Mouse (Mus musculus) myocyte (in vitro differentiated cells): ENCODE results near the gene Mgat5b. TPM values are rescaled to one million over a fixed set of nuclear protein-coding genes. Genes with fewer than 3 reads are reported as not detected.

Experiments
- H3K27me3 ChIP-seq: one replicate; pipeline ENCODE4 v1.6.1; 2011; ENCODE audit not compliant: control insufficient read depth, insufficient read depth, insufficient read length
- H3K36me3 ChIP-seq: one replicate; pipeline ENCODE4 v1.6.1; 2011; ENCODE audit not compliant: control insufficient read depth, insufficient read depth
- H3K4me2 ChIP-seq: one replicate; pipeline ENCODE4 v1.6.1; 2011; ENCODE audit warnings: low read depth, control low read depth
- H3K4me3 ChIP-seq: one replicate; pipeline ENCODE4 v1.5.1; 2011; ENCODE audit warnings: mild to moderate bottlenecking, control low read depth, moderate library complexity
- H3K79me2 ChIP-seq: one replicate; pipeline ENCODE4 v1.6.1; 2011; ENCODE audit not compliant: control insufficient read depth, insufficient read depth
- H3ac ChIP-seq: one replicate; pipeline ENCODE4 v1.6.1; 2011; ENCODE audit not compliant: control insufficient read depth, insufficient read length
- CEBPB ChIP-seq: IDR thresholded peaks from 2 replicates; pipeline ENCODE4 v1.6.1; 2011; ENCODE audit warnings: mild to moderate bottlenecking, moderate library complexity; ENCODE audit not compliant: poor library complexity, insufficient read depth, severe bottlenecking
- E2F4 ChIP-seq: IDR thresholded peaks from one replicate; pipeline ENCODE4 v1.6.1; 2011; ENCODE audit warnings: mild to moderate bottlenecking, control low read depth, moderate library complexity; ENCODE audit not compliant: insufficient read depth
- MAX ChIP-seq: IDR thresholded peaks from one replicate; pipeline ENCODE4 v1.6.1; 2011; ENCODE audit warnings: low read depth, mild to moderate bottlenecking, control low read depth
- MYOD1 ChIP-seq, 3 experiments: IDR thresholded peaks; one replicate each; pipeline ENCODE4 v1.6.1; 2011; ENCODE audit warnings: control low read depth in 2 of 3, low read depth in 2 of 3, mild to moderate bottlenecking in 2 of 3, moderate library complexity in 1 of 3; ENCODE audit not compliant: insufficient read length in 2 of 3, control insufficient read depth in 1 of 3
- MYOG ChIP-seq, 3 experiments: IDR thresholded peaks; one replicate each; pipeline ENCODE4 v1.6.1; 2011; ENCODE audit warnings: control low read depth in 2 of 3, low read depth in 2 of 3, mild to moderate bottlenecking in 2 of 3; ENCODE audit not compliant: insufficient read length in 2 of 3, control insufficient read depth in 1 of 3, insufficient read depth in 1 of 3
- POLR2A ChIP-seq: IDR thresholded peaks from one replicate; pipeline ENCODE4 v1.6.1; 2011; ENCODE audit warnings: low read depth, mild to moderate bottlenecking, control low read depth, moderate library complexity; ENCODE audit not compliant: insufficient read length
- POLR2AphosphoS2 ChIP-seq: IDR thresholded peaks from one replicate; pipeline ENCODE4 v1.6.1; 2011; ENCODE audit warnings: low read depth, control low read depth; ENCODE audit not compliant: insufficient read length
- REST ChIP-seq: IDR thresholded peaks from one replicate; pipeline ENCODE4 v1.6.1; 2011; ENCODE audit warnings: mild to moderate bottlenecking, control low read depth, moderate library complexity; ENCODE audit not compliant: insufficient read depth, insufficient read length
- SRF ChIP-seq: IDR thresholded peaks from one replicate; pipeline ENCODE4 v1.6.1; 2011; ENCODE audit warnings: low read depth; ENCODE audit not compliant: control insufficient read depth, insufficient read length
- TCF12 ChIP-seq: IDR thresholded peaks from one replicate; pipeline ENCODE4 v1.6.1; 2011; ENCODE audit warnings: mild to moderate bottlenecking, control low read depth; ENCODE audit not compliant: poor library complexity, insufficient read depth, severe bottlenecking
- TCF3 ChIP-seq: IDR thresholded peaks from one replicate; pipeline ENCODE4 v1.6.1; 2011; ENCODE audit warnings: low read depth, control low read depth; ENCODE audit not compliant: insufficient read length
- USF1 ChIP-seq: IDR thresholded peaks from one replicate; pipeline ENCODE4 v1.6.1; 2011; ENCODE audit warnings: low read depth, mild to moderate bottlenecking, control low read depth, moderate library complexity
- polyA plus RNA-seq: library from polyadenylated mRNA; unstranded; fragments of >200 nt; fragmentation: generic; extraction: Trizol; gene quantifications from one replicate; pipeline ENCODE4 v1.2.1, GENCODE M21; 2012; ENCODE audit warnings: missing spikeins

Gene Mgat5b
- polyA plus RNA-seq, 1 experiment: not detected

DNA sequence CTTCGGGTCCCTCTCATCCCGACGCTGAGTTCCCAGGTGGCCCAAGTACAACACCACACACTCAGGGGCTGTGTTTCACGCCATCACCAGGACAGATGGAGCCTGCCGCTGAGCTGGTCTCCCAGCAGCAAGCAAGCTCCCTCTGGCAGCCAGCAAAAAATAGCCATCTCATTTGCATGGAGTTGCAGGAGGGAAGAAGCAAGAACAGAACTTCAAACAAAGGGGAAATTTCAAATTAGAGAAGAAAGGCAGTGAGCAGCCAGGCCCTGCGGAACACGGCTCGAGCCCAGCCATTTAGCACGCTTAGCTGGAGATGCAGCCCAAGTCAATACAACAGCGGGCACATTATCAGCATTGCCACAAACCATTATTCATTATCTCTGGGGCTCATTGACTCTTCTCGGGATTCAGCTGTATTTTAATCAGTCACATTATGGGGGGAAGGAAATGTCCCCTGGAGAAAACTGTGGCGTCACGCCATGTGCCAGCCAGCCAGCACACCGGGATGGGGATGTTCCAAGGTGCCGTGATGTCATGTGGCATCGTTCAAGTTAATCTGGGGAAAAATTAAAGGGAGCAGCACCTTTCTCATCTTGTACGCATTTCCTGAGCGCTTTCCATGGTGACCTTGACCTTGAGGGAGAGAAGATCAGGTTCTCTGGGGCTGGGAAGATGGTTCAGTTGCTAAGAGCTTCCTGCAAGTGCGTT, 110.4 kb downstream of the Mgat5b start:
- no peak overlapping the region for H3ac ChIP-seq
- TF ChIP-seq E2F4 (no peak), POLR2AphosphoS2 (no peak), TCF12 (no peak), USF1 (no peak), POLR2A (no peak), TCF3 (no peak), REST (no peak), MYOG (IDR thresholded peaks at IDR 0.05; ENCODE audit: control insufficient read depth in 1 of 3, insufficient read depth in 1 of 3, insufficient read length in 2 of 3, low read depth in 2 of 3) (no peak), MAX (no peak), SRF (no peak), CEBPB (no peak), MYOD1 (IDR thresholded peaks at IDR 0.05; ENCODE audit: control insufficient read depth in 1 of 3, insufficient read length in 2 of 3, low read depth in 2 of 3) (no peak)
- H3K36me3 ChIP-seq: no peaks in the 10 kb centered on the region
- H3K4me2 ChIP-seq: no peak overlapping the region
- H3K27me3 ChIP-seq: peaks cover 45% of the 10 kb centered on the region
- H3K4me3 ChIP-seq: no peak overlapping the region
- no peaks in the 10 kb centered on the region for H3K79me2 ChIP-seq

DNA sequence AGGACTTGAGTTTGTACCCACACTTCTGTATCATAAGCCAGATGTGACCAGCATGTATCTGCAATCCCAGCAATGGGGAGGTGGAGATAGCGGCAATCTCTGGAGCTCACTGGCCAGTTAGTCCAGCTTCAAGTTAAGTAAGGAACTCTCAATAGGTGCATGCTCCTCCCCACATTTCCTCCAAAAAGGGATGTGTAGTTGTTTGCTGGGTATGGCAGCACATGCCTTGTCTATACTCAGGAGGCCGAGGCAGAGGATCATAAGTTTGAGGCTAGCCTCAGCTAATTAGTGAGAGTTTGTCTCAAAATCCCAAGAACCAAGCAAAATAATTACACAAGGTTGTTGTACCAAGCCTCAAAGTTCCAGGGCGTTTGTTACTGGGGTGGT, 110.9 kb downstream of the Mgat5b start:
- Histone ChIP-seq H3K4me3 (no peak overlapping the region), H3K27me3 (peaks cover 45% of the 10 kb centered on the region), H3K79me2 (no peaks in the 10 kb centered on the region), H3ac (no peak overlapping the region), H3K36me3 (no peaks in the 10 kb centered on the region), H3K4me2 (no peak overlapping the region)
- no peak for TF ChIP-seq SRF
- TF ChIP-seq MYOG (IDR thresholded peaks at IDR 0.05; ENCODE audit: control insufficient read depth in 1 of 3, insufficient read depth in 1 of 3, insufficient read length in 2 of 3, low read depth in 2 of 3): no peak
- TF ChIP-seq POLR2A: no peak
- no peak for TF ChIP-seq TCF3
- no peak for TF ChIP-seq USF1
- TF ChIP-seq MYOD1 (IDR thresholded peaks at IDR 0.05; ENCODE audit: control insufficient read depth in 1 of 3, insufficient read length in 2 of 3, low read depth in 2 of 3): no peak
- TF ChIP-seq E2F4: no peak
- TF ChIP-seq MAX: no peak
- no peak for TF ChIP-seq POLR2AphosphoS2
- no peak for TF ChIP-seq TCF12
- no peak for TF ChIP-seq CEBPB
- TF ChIP-seq REST: no peak

- no peak overlapping the region for H3K4me3 ChIP-seq
- TF ChIP-seq USF1: no peak
- no peak for TF ChIP-seq MAX
- no peak for TF ChIP-seq E2F4
- TF ChIP-seq SRF: no peak
- no peak for TF ChIP-seq TCF3
- TF ChIP-seq POLR2A: no peak
- TF ChIP-seq POLR2AphosphoS2: no peak
- TF ChIP-seq MYOD1 (IDR thresholded peaks at IDR 0.05; ENCODE audit: control insufficient read depth in 1 of 3, insufficient read length in 2 of 3, low read depth in 2 of 3): no peak
- no peak for TF ChIP-seq TCF12
- no peak for TF ChIP-seq CEBPB
- TF ChIP-seq MYOG (IDR thresholded peaks at IDR 0.05; ENCODE audit: control insufficient read depth in 1 of 3, insufficient read depth in 1 of 3, insufficient read length in 2 of 3, low read depth in 2 of 3): no peak
- TF ChIP-seq REST: no peak
- no peaks in the 10 kb centered on the region for H3K36me3 ChIP-seq
- H3ac ChIP-seq: no peak overlapping the region
- peaks cover 45% of the 10 kb centered on the region for H3K27me3 ChIP-seq
- H3K4me2 ChIP-seq: no peak overlapping the region
- no peaks in the 10 kb centered on the region for H3K79me2 ChIP-seq
These were observed 111.4 kb downstream of the Mgat5b start for GRCm38 (mm10) chr11:117030018-117030417.

- Histone ChIP-seq H3ac (no peak overlapping the region), H3K79me2 (no peaks in the 10 kb centered on the region), H3K4me2 (no peak overlapping the region), H3K36me3 (no peaks in the 10 kb centered on the region), H3K4me3 (no peak overlapping the region), H3K27me3 (peaks cover 45% of the 10 kb centered on the region)
- TF ChIP-seq SRF: no peak
- TF ChIP-seq POLR2A: no peak
- no peak for TF ChIP-seq USF1
- no peak for TF ChIP-seq MAX
- TF ChIP-seq TCF12: no peak
- TF ChIP-seq POLR2AphosphoS2: no peak
- no peak for TF ChIP-seq REST
- TF ChIP-seq MYOD1 (IDR thresholded peaks at IDR 0.05; ENCODE audit: control insufficient read depth in 1 of 3, insufficient read length in 2 of 3, low read depth in 2 of 3): no peak
- no peak for TF ChIP-seq CEBPB
- no peak for TF ChIP-seq E2F4
- no peak for TF ChIP-seq MYOG (IDR thresholded peaks at IDR 0.05; ENCODE audit: control insufficient read depth in 1 of 3, insufficient read depth in 1 of 3, insufficient read length in 2 of 3, low read depth in 2 of 3)
- TF ChIP-seq TCF3: no peak
These were observed 111.9 kb downstream of the Mgat5b start for GRCm38 (mm10) chr11:117030471-117031101.

DNA sequence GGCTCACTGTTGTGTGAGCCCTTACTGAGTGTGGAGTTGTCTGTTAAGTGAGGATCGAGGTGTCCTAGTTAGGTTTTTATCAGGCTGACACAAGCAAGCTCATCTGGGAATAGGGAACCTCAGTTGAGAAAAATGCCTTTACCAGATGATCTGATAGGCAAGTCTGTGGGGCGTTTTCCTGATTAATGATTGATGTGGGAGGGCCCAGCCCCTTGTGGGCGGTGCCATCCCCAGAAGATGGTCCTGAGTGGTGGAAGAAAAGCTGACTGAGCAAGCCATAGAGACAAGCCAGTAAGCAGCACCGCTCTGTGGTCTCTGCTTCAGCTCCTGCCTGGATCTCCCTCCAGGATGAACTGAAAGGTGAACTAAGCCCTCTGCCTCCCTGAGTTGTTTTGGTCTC, 112.6 kb downstream of the Mgat5b start:
- Histone ChIP-seq H3K36me3 (no peaks in the 10 kb centered on the region), H3K4me2 (no peak overlapping the region), H3K4me3 (no peak overlapping the region), H3K79me2 (no peaks in the 10 kb centered on the region), H3K27me3 (peaks cover 43% of the 10 kb centered on the region), H3ac (no peak overlapping the region)
- TF ChIP-seq POLR2AphosphoS2: no peak
- no peak for TF ChIP-seq USF1
- no peak for TF ChIP-seq TCF3
- TF ChIP-seq MAX: no peak
- TF ChIP-seq SRF: no peak
- TF ChIP-seq CEBPB: no peak
- TF ChIP-seq E2F4: no peak
- no peak for TF ChIP-seq TCF12
- TF ChIP-seq POLR2A: no peak
- no peak for TF ChIP-seq REST
- no peak for TF ChIP-seq MYOG (IDR thresholded peaks at IDR 0.05; ENCODE audit: control insufficient read depth in 1 of 3, insufficient read depth in 1 of 3, insufficient read length in 2 of 3, low read depth in 2 of 3)
- no peak for TF ChIP-seq MYOD1 (IDR thresholded peaks at IDR 0.05; ENCODE audit: control insufficient read depth in 1 of 3, insufficient read length in 2 of 3, low read depth in 2 of 3)
